Mouse (Mus musculus) cerebellum, adult 11-12 months (tissue): Measurements from ENCODE around the gene Kidins220.

ENCODE experiments used
- DNase-seq: peaks from one replicate; pipeline ENCODE4 v3.0.0; 2022

Gene Kidins220

GRCm38 (mm10) chr12:24974446-24975114 lies at the start of gene Kidins220:
Gene Kidins220 (plus strand): TSS chr12:24974925.
- DNase-seq = peak; percentile 94

- no peak for DNase-seq
Observed at GRCm38 (mm10) chr12:24925276-24925675, 49.4 kb upstream of the Kidins220 start.

- DNase-seq = no peak
Observed at GRCm38 (mm10) chr12:24925684-24926083, 49.0 kb upstream of the Kidins220 start.

DNA sequence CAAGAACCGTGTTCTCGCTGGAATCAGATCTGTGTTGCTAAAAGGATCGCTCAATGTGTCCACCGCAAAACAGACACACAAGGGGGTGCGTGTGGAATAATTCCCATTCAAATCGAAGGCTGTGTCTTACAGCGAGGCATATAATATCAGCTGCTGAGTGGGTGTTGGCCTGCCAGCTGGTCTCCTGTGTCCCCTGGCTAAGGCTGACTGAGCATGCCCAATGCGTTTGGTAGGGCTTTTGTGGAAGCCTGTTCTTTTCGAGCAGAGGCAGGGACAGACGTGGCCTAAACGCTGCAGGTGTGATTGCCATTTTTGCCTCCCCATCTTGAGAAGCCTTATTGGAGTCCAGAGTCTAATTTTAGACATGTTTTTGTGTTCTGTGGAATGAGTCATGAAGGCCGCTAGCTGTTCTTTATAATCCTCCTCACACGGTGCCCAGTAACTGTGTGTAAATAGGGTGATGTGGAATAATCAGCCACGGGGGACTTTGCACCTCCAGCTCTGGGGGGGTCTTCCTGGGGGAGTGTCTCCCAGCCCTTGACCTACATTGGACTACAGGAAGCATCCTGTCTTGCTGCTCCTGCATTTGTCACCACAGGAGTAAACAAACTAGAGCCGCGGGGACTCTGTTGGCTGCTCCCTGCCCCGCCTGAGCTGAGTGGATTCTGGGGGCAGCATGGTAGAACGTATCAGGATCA lies 46.5 kb upstream of the Kidins220 start:
- peak; percentile 39 for DNase-seq

- no peak for DNase-seq
Observed at GRCm38 (mm10) chr12:24929043-24929442, 45.7 kb upstream of the Kidins220 start.

GRCm38 (mm10) chr12:24930760-24931159 lies 44.0 kb upstream of the Kidins220 start:
- no peak for DNase-seq

- DNase-seq = no peak
Observed at GRCm38 (mm10) chr12:24932120-24932519, 42.6 kb upstream of the Kidins220 start.

- DNase-seq = no peak
Observed at GRCm38 (mm10) chr12:24933206-24933775, 41.4 kb upstream of the Kidins220 start.

DNA sequence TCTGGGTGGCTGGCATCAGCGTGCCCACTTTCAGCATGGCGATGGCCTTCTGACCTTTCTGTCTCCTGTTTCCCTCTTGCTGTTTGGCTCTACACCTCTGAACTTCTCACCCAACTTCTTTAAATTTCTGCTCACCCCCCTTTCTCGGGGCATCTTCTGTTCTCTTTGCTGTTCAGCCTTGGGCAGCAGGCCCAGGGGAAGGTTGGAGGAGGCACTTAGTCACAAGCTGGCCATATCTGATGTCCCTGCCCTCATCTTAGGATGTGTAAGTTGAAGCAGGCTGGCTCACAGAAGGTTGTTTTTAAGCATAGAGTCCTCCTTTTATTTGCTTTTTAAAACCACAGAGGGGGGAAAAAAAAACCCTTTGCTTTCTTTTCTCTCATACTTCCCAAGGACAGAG lies 40.7 kb upstream of the Kidins220 start:
- no peak for DNase-seq

DNA sequence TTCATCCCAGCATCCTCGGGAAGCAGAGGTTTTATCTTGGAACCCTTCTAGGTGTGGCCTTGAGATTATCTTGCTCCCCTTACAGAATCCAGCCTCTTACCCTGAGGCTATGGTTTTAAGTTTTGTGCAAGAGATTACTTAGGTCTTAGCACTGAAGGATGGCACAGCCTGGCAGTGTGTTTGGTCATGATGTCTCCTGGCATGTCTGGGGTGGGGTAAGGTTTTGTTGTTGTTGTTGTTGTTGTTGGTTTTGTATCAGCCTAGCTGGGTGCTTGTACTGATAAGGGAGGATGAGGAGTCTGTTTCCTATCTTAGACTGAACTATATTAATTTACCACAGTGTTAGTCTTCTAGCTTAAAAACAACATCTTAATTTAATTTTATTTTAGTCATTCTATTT lies 38.4 kb upstream of the Kidins220 start:
- no peak for DNase-seq

DNA sequence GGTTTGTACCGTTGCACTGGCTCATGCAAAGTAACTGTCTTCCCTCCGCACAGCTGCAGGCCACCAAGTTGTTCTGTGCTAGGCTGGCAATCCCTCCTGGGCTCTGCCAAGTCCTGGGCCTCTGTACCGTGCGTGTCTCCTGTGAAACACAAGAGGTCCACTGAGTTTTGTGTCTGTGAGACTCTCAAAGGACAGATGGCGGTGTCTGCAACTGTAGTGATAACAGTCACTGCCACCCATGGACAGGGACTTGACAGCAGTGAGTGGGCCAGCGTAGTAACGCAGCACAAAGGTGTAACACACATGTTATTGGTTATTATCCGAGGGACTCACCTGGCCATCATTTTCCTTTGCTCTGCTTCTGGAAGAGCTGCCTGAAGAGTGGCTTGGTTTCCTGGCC lies 35.4 kb upstream of the Kidins220 start:
- no peak for DNase-seq

- DNase-seq = no peak
Observed at GRCm38 (mm10) chr12:24942619-24943287, 32.0 kb upstream of the Kidins220 start.

DNA sequence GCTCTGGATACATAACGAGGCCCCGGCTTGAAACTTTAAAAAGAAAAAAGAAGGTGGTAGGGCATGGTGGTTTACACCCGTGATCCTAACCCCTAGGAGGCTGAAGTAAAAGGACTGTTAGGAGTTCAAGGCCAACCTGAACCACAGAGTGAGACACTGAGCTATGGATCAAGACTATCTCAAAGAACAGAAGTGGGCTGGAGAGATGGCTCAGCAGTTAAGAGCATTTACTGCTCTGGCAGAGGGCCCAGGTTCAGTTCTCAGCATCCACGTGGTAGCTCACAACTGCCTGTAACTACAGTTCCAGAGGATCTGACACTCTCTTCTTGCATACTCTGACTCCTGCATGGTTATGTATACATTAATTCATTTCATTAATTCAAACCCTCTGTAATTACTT lies 31.3 kb upstream of the Kidins220 start:
- no peak for DNase-seq

- DNase-seq = no peak
Observed at GRCm38 (mm10) chr12:24944597-24944996, 30.1 kb upstream of the Kidins220 start.

- DNase-seq = no peak
Observed at GRCm38 (mm10) chr12:24947065-24947464, 27.7 kb upstream of the Kidins220 start.

DNA sequence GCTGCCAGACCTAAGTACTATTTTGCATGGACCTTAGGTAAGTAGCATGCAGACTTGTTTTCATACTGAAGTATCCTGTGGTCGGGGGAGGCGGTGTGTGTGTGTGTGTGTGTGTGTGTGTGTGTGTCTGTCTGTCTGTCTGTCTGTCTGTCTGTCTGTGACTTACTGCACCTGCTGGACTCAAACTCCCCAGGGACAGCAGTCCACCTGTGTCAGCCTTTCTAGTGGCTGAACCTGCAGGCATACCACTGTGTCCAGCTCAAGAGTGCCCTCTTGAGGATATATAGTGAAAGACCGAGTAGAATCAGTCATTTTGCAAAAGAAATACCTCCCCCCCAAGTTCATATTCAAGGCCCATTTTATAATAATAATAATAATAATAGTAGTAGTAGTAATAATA lies 26.4 kb upstream of the Kidins220 start:
- no peak for DNase-seq

DNA sequence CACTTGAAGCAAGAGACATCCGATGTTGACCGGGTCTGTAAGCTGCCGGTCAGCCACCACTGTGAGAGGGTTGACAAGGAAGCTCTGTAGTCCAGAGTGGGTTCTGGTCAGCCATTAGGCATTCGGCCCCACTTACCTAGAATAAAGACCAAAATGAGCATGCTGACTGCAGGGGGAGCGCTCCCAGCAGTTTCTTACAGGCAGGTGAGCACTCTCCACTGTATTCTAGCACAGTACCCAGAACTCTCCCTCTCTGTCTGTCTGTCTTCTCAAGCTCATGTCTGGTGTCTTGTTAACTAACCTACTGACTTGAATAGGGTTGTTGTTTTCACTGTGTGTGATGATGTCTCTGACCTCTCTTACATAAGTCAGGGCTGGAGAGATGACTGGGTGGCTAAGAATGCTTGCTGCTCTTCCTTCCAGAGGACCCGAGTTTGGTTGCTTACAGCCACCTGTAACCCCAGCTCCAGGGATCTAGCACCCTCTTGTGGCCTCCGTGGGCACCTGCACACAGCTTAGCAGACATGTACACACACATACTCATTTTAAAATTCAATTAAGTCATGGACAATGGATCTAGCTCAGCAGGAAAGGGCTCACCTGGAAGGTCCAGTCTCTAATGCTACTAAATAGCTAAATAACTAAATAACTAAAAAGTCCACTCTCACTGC lies 24.2 kb upstream of the Kidins220 start:
- DNase-seq = no peak

DNA sequence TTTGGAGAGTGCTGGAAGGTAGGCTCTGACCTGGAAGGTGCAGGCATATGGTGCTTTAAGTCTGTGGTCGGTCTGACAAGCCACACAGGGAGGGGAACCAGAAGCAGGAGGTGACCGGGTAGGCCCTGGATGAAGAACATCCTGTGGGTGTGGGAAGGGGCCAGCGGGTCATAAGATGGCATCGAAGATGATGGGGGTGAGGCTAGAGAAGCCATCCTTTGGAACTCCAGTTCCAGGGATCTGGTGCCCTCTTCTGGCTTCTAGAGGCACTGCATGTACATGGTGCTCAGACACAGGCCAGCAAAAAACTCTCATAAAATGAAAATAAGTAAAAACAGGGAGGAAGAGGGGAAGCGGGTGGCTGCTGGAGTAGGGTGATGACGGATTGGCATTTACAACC lies 22.6 kb upstream of the Kidins220 start:
- peak; percentile 20 for DNase-seq

- DNase-seq = no peak
Observed at GRCm38 (mm10) chr12:24955137-24955536, 19.6 kb upstream of the Kidins220 start.

GRCm38 (mm10) chr12:24958526-24958925 lies 16.2 kb upstream of the Kidins220 start:
- no peak for DNase-seq

GRCm38 (mm10) chr12:24961821-24962220 lies 12.9 kb upstream of the Kidins220 start:
- DNase-seq = no peak

DNA sequence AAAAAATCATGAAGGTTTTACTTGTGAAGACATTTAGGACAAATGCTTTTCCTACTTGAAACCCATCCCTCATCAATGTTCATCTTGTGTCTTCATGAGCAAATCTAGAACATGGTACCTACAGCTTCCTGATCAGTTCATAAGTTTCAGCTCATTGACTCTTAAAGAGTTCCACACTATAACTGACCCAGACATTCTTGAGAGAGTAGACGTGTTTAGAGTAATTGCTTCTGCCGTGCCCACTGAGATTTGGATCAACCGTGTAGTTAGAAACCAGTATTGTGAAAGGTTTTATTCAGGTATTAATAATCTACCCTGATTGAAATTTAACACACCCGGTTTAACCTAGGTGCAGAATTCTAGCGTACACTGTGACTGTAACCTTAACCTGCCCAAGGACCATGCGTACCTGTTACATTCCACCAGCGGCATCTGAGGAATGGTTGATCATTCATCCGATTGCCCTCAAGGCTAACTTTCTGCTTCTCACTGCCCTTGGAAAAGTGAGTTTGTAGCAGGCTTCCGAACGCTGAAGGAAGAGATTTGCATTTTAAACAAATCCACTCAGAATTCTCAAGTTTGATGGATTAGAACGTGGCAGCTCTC lies 12.3 kb upstream of the Kidins220 start:
- DNase-seq = no peak
